Mouse (Mus musculus) heart, postnatal 0 days (tissue): ENCODE data around the gene Gm42742. TPM values are rescaled to one million over a fixed set of nuclear protein-coding genes. Genes with fewer than 3 reads are reported as not detected.

Source experiments
- ATAC-seq: fragments of 200-750 bp; cut with Nextera tagmentation; 2 replicates; pipeline ENCODE4 v1.8.0; 2017; ENCODE audit warnings: low read depth, moderate number of reproducible peaks, moderate library complexity; ENCODE audit not compliant: insufficient read depth
- DNase-seq: peaks from one replicate; pipeline ENCODE4 v3.0.0-alpha.2; 2016; ENCODE audit warnings: low spot score
- H3K27ac ChIP-seq: fragments of 300-500 bp; sonication (generic); 2 replicates; pipeline ENCODE4 v1.5.1; 2014; ENCODE audit warnings: low read depth, mild to moderate bottlenecking
- H3K27me3 ChIP-seq: fragments of 300-500 bp; sonication (generic); 2 replicates; pipeline ENCODE4 v1.6.1; 2014; ENCODE audit warnings: low read length, mixed read lengths; ENCODE audit not compliant: control insufficient read depth, insufficient read depth
- H3K36me3 ChIP-seq: fragments of 300-500 bp; sonication (generic); replicated peaks from 2 replicates; pipeline ENCODE4 v1.6.1; 2014; ENCODE audit warnings: low read length, mixed read lengths; ENCODE audit not compliant: control insufficient read depth, insufficient read depth
- H3K4me1 ChIP-seq: fragments of 300-500 bp; sonication (generic); 2 replicates; pipeline ENCODE4 v1.6.1; 2014; ENCODE audit warnings: antibody characterized with exemption; ENCODE audit not compliant: control insufficient read depth, insufficient read depth
- H3K4me2 ChIP-seq: fragments of 300-500 bp; sonication (generic); 2 replicates; pipeline ENCODE4 v1.6.1; 2014; ENCODE audit warnings: low read depth, mild to moderate bottlenecking, low read length, moderate library complexity
- H3K4me3 ChIP-seq: fragments of 300-500 bp; sonication (generic); 2 replicates; pipeline ENCODE4 v1.5.1; 2014; ENCODE audit warnings: low read depth, low read length
- H3K9ac ChIP-seq: fragments of 300-500 bp; sonication (generic); replicated peaks from 2 replicates; pipeline ENCODE4 v1.6.1; 2014; ENCODE audit warnings: low read depth, low read length, mixed read lengths
- H3K9me3 ChIP-seq: fragments of 300-500 bp; sonication (generic); replicated peaks from 2 replicates; pipeline ENCODE4 v1.6.1; 2016; ENCODE audit warnings: low read length; ENCODE audit not compliant: control insufficient read depth
- CTCF ChIP-seq: IDR thresholded peaks from 2 replicates; pipeline ENCODE4 v1.5.1; 2016; ENCODE audit warnings: antibody characterized with exemption, control low read depth, low read depth
- EP300 ChIP-seq: IDR thresholded peaks from 2 replicates; pipeline ENCODE4 v1.6.1; 2016; ENCODE audit warnings: antibody characterized with exemption, low read depth
- WGBS: fragments of 180-500 bp; shearing (Covaris S2); extraction: QIAGEN DNeasy Blood & Tissue Kit; methylation state at CpG from one replicate; pipeline ENCODE4 v1.1.7; 2014; 5-methylcytosine and 5-hydroxymethylcytosine counted together
- polyA plus RNA-seq: library from polyadenylated mRNA; unstranded; fragments of >200 nt; fragmentation: Nextera tagmentation; extraction: Ambion mirVana; gene quantifications from 2 replicates; pipeline ENCODE4 v1.2.1, GENCODE M21; 2015
- total RNA-seq: library from RNA; depleted of rRNA; stranded (reverse); fragments of >200 nt; gene quantifications from 2 replicates; pipeline ENCODE4 v1.2.3, GENCODE M21; 2014; ENCODE audit warnings: low replicate concordance

The Gm42742 gene
- total and polyA plus RNA-seq, 2 experiments from 2014 or later, result 5.7 to 24.8 TPM

- no peak overlapping the region for H3K9ac ChIP-seq
- no peaks in the 10 kb centered on the region for H3K27me3 ChIP-seq
- H3K27ac ChIP-seq, result no peak overlapping the region
- no peak overlapping the region for H3K4me2 ChIP-seq
- DNase-seq (no peak), ATAC-seq (no peak)
- H3K4me1 ChIP-seq, result peaks cover 20% of the 10 kb centered on the region
- no peaks in the 10 kb centered on the region for H3K9me3 ChIP-seq
- H3K4me3 ChIP-seq, result no peak overlapping the region
- peaks cover 6% of the 10 kb centered on the region for H3K36me3 ChIP-seq
- TF ChIP-seq EP300, result no peak
- peak; percentile 4; the same call in 1 of the 2 replicates for TF ChIP-seq CTCF
- 79% methylated on average over 4 of the region's 4 CpGs for WGBS
These were observed 16.6 kb downstream of the Gm42742 start for GRCm38 (mm10) chr7:127004122-127004875.

GRCm38 (mm10) chr7:127003620-127004019 is 17.3 kb downstream of the Gm42742 start:
- Histone ChIP-seq H3K4me1 (peaks cover 14% of the 10 kb centered on the region; the same call in 1 of the 2 replicates), H3K9ac (no peak overlapping the region), H3K4me3 (no peak overlapping the region), H3K36me3 (peaks cover 6% of the 10 kb centered on the region), H3K27me3 (no peaks in the 10 kb centered on the region), H3K9me3 (no peaks in the 10 kb centered on the region), H3K27ac (no peak overlapping the region), H3K4me2 (no peak overlapping the region)
- ATAC-seq (no peak), DNase-seq (no peak)
- no peak for TF ChIP-seq EP300
- TF ChIP-seq CTCF, result no peak
- WGBS, result 82% methylated on average over 5 of the region's 5 CpGs

GRCm38 (mm10) chr7:126999568-126999967 is 21.3 kb downstream of the Gm42742 start:
- Histone ChIP-seq H3K9me3 (no peaks in the 10 kb centered on the region), H3K27ac (no peak overlapping the region), H3K9ac (no peak overlapping the region), H3K4me1 (no peaks in the 10 kb centered on the region), H3K4me3 (no peak overlapping the region), H3K27me3 (no peaks in the 10 kb centered on the region), H3K4me2 (no peak overlapping the region), H3K36me3 (peaks cover 32% of the 10 kb centered on the region)
- ATAC-seq (no peak), DNase-seq (no peak)
- no peak for TF ChIP-seq CTCF
- no peak for TF ChIP-seq EP300
- 67% methylated on average over 10 of the region's 10 CpGs for WGBS

DNA sequence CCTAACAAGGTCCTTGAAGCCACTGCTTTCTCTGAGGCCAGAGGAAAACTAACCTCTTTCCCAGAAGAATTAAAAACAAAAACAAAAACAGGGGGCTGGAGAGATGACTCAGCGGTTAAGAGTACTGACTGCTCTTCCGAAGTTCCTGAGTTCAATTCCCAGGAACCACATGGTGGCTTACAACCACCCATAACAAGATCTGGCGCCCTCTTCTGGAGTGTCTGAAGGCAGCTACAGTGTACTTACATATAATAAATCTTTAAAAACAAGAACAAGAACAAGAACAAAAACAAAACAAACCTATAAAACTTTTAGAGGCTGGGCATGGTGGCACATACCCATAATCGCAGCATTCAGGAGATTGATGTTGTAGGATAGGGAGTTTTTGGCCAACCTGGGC is 24.4 kb downstream of the Gm42742 start:
- H3K4me3 ChIP-seq, result no peak overlapping the region
- no peak overlapping the region for H3K9ac ChIP-seq
- no peaks in the 10 kb centered on the region for H3K4me1 ChIP-seq
- H3K27me3 ChIP-seq, result no peaks in the 10 kb centered on the region
- TF ChIP-seq CTCF (peak; percentile 6; the same call in 1 of the 2 replicates), EP300 (no peak)
- no peak overlapping the region for H3K4me2 ChIP-seq
- peaks cover 42% of the 10 kb centered on the region for H3K36me3 ChIP-seq
- WGBS, result 81% methylated on average over 4 of the region's 4 CpGs
- ATAC-seq, result no peak
- H3K27ac ChIP-seq, result no peak overlapping the region
- H3K9me3 ChIP-seq, result no peaks in the 10 kb centered on the region
- DNase-seq, result no peak

- ATAC-seq (no peak), DNase-seq (no peak)
- H3K9me3 ChIP-seq, result no peaks in the 10 kb centered on the region
- no peak overlapping the region for H3K9ac ChIP-seq
- no peak overlapping the region for H3K4me2 ChIP-seq
- peaks cover 33% of the 10 kb centered on the region for H3K36me3 ChIP-seq
- 65% methylated on average over 8 of the region's 8 CpGs for WGBS
- TF ChIP-seq EP300, result no peak
- no peak for TF ChIP-seq CTCF
- H3K27me3 ChIP-seq, result no peaks in the 10 kb centered on the region
- H3K4me1 ChIP-seq, result no peaks in the 10 kb centered on the region
- no peak overlapping the region for H3K27ac ChIP-seq
- H3K4me3 ChIP-seq, result no peak overlapping the region
These were observed 32.1 kb downstream of the Gm42742 start for GRCm38 (mm10) chr7:126988816-126989215.

DNA sequence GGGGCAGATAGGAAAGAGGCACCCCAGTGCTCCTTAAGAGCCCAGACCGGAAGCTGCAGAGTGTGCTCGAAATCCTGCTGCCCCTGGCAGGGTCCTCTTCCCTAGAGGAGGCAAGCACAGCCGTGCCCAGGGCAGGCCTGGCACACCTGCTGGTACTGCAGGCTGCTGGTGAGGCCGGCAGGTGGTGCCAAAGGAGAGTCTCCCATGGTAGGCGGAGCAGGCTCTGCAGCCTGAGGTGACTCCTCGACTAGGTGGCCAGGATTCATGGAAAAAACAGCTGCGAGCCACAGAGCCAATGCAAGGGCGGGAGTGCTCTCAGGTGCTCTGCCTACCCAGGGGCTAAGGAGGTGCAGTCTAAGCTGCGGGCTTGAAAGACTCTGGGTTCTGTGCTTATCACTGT is 34.6 kb downstream of the Gm42742 start:
- ATAC-seq, result peak; percentile 74
- no peaks in the 10 kb centered on the region for H3K27me3 ChIP-seq

More for the DNA sequence above, 34.6 kb downstream of the Gm42742 start:
- H3K4me3 ChIP-seq, result no peak overlapping the region
- no peak overlapping the region for H3K9ac ChIP-seq
- peak; percentile 62 for TF ChIP-seq CTCF
- no peak for TF ChIP-seq EP300
- DNase-seq, result peak; percentile 38
- no peak overlapping the region for H3K4me2 ChIP-seq
- 44% methylated on average over 9 of the region's 9 CpGs for WGBS
- H3K9me3 ChIP-seq, result no peaks in the 10 kb centered on the region
- no peak overlapping the region for H3K27ac ChIP-seq
- H3K4me1 ChIP-seq, result no peaks in the 10 kb centered on the region
- H3K36me3 ChIP-seq, result peaks cover 26% of the 10 kb centered on the region
